Mouse (Mus musculus): ENCODE measurements at regions not wholly inside any gene's neighbourhood (a gene's known extent, or its start where the extent isn't known, plus 50 kb on each side); places are given as distances from the start of the nearest gene placed in this dataset.

- DNase-seq (ENCODE audit: low read depth, low spot score): no peak
Observed at GRCm38 (mm10) chr10:66102103-66102502, 993.8 kb upstream of the Jmjd1c start.

GRCm38 (mm10) chr10:66131361-66131760 is 964.6 kb upstream of the Jmjd1c start:
- no peak for DNase-seq (ENCODE audit: low read depth, low spot score)

GRCm38 (mm10) chr10:66132025-66132424 is 963.9 kb upstream of the Jmjd1c start:
- DNase-seq (ENCODE audit: low read depth, low spot score): no peak

- DNase-seq (ENCODE audit: low read depth, low spot score): no peak
Observed at GRCm38 (mm10) chr10:66142413-66142812, 953.5 kb upstream of the Jmjd1c start.

- DNase-seq (ENCODE audit: low read depth, low spot score): no peak
Observed at GRCm38 (mm10) chr10:66142910-66143309, 953.0 kb upstream of the Jmjd1c start.

GRCm38 (mm10) chr10:66150966-66151365 is 945.0 kb upstream of the Jmjd1c start:
- no peak for DNase-seq (ENCODE audit: low read depth, low spot score)

GRCm38 (mm10) chr10:66152777-66153176 is 943.1 kb upstream of the Jmjd1c start:
- DNase-seq (ENCODE audit: low read depth, low spot score): no peak

- DNase-seq (ENCODE audit: low read depth, low spot score): no peak
Observed at GRCm38 (mm10) chr10:66160916-66161556, 934.9 kb upstream of the Jmjd1c start.

GRCm38 (mm10) chr10:66172803-66173202 is 923.1 kb upstream of the Jmjd1c start:
- no peak for DNase-seq (ENCODE audit: low read depth, low spot score)

GRCm38 (mm10) chr10:66177318-66177717 is 918.6 kb upstream of the Jmjd1c start:
- DNase-seq (ENCODE audit: low read depth, low spot score): no peak

GRCm38 (mm10) chr10:66181231-66181630 is 914.7 kb upstream of the Jmjd1c start:
- DNase-seq (ENCODE audit: low read depth, low spot score): no peak

- no peak for DNase-seq (ENCODE audit: low read depth, low spot score)
Observed at GRCm38 (mm10) chr10:66183069-66183468, 912.9 kb upstream of the Jmjd1c start.

- DNase-seq (ENCODE audit: low read depth, low spot score): no peak
Observed at GRCm38 (mm10) chr10:66187038-66187437, 908.9 kb upstream of the Jmjd1c start.

GRCm38 (mm10) chr10:66201115-66201514 is 894.8 kb upstream of the Jmjd1c start:
- DNase-seq (ENCODE audit: low read depth, low spot score): no peak

GRCm38 (mm10) chr10:66228123-66228522 is 867.8 kb upstream of the Jmjd1c start:
- no peak for DNase-seq (ENCODE audit: low read depth, low spot score)

- peak; percentile 10 for DNase-seq (ENCODE audit: low read depth, low spot score)
Observed at GRCm38 (mm10) chr10:66234370-66234916, 861.5 kb upstream of the Jmjd1c start.

- DNase-seq (ENCODE audit: low read depth, low spot score): no peak
Observed at GRCm38 (mm10) chr10:66256377-66256776, 839.5 kb upstream of the Jmjd1c start.

GRCm38 (mm10) chr10:66270647-66271270 is 825.2 kb upstream of the Jmjd1c start:
- DNase-seq (ENCODE audit: low read depth, low spot score): no peak

GRCm38 (mm10) chr10:66295628-66296027 is 800.3 kb upstream of the Jmjd1c start:
- no peak for DNase-seq (ENCODE audit: low read depth, low spot score)

- no peak for DNase-seq (ENCODE audit: low read depth, low spot score)
Observed at GRCm38 (mm10) chr10:66303235-66303780, 792.6 kb upstream of the Jmjd1c start.

GRCm38 (mm10) chr10:66304901-66305300 is 791.0 kb upstream of the Jmjd1c start:
- DNase-seq (ENCODE audit: low read depth, low spot score): no peak

- DNase-seq (ENCODE audit: low read depth, low spot score): no peak
Observed at GRCm38 (mm10) chr10:66331166-66331565, 764.8 kb upstream of the Jmjd1c start.

- no peak for DNase-seq (ENCODE audit: low read depth, low spot score)
Observed at GRCm38 (mm10) chr10:66337994-66338393, 757.9 kb upstream of the Jmjd1c start.
